Mouse (Mus musculus) urinary bladder, postnatal 25 days (tissue): ENCODE results near the gene Pign.

Experiments used
- DNase-seq: peaks from one replicate; pipeline ENCODE4 v3.0.0; 2022; ENCODE audit warnings: low spot score

Gene Pign

GRCm38 (mm10) chr1:105563821-105564220, 99.7 kb downstream of the Pign start:
- DNase-seq = no peak

- DNase-seq = no peak
These were observed 107.4 kb downstream of the Pign start for GRCm38 (mm10) chr1:105556078-105556477.

GRCm38 (mm10) chr1:105555192-105555718, 108.2 kb downstream of the Pign start:
- DNase-seq = no peak

GRCm38 (mm10) chr1:105553130-105553529, 110.3 kb downstream of the Pign start:
- no peak for DNase-seq

- no peak for DNase-seq
These were observed 113.3 kb downstream of the Pign start for GRCm38 (mm10) chr1:105550163-105550562.

- DNase-seq = no peak
These were observed 113.8 kb downstream of the Pign start for GRCm38 (mm10) chr1:105549648-105550047.

GRCm38 (mm10) chr1:105543051-105543450, 120.4 kb downstream of the Pign start:
- no peak for DNase-seq

GRCm38 (mm10) chr1:105523768-105524167, 139.7 kb downstream of the Pign start:
- no peak for DNase-seq

GRCm38 (mm10) chr1:105522321-105522720, 141.2 kb downstream of the Pign start:
- no peak for DNase-seq

GRCm38 (mm10) chr1:105518101-105518500, 145.4 kb downstream of the Pign start:
- no peak for DNase-seq

GRCm38 (mm10) chr1:105507116-105507515, 156.4 kb downstream of the Pign start:
- no peak for DNase-seq

- no peak for DNase-seq
These were observed 170.9 kb downstream of the Pign start for GRCm38 (mm10) chr1:105492626-105493025.

- no peak for DNase-seq
These were observed 174.0 kb downstream of the Pign start for GRCm38 (mm10) chr1:105489456-105489855.

GRCm38 (mm10) chr1:105487037-105487436, 176.4 kb downstream of the Pign start:
- no peak for DNase-seq
